Mouse (Mus musculus) forelimb bud, embryonic 11.5 days (tissue): Measurements from ENCODE around the gene Eif2s2.
"Not testable (repeated sequence)": the region's sequence is repeated elsewhere in the genome, so short reads cannot be mapped to it uniquely, and the experiment has no call there.

ENCODE experiments used
- DNase-seq: peaks from one replicate; pipeline ENCODE4 v3.0.0-alpha.2; 2012; ENCODE audit warnings: low read depth, low spot score

The Eif2s2 gene

DNA sequence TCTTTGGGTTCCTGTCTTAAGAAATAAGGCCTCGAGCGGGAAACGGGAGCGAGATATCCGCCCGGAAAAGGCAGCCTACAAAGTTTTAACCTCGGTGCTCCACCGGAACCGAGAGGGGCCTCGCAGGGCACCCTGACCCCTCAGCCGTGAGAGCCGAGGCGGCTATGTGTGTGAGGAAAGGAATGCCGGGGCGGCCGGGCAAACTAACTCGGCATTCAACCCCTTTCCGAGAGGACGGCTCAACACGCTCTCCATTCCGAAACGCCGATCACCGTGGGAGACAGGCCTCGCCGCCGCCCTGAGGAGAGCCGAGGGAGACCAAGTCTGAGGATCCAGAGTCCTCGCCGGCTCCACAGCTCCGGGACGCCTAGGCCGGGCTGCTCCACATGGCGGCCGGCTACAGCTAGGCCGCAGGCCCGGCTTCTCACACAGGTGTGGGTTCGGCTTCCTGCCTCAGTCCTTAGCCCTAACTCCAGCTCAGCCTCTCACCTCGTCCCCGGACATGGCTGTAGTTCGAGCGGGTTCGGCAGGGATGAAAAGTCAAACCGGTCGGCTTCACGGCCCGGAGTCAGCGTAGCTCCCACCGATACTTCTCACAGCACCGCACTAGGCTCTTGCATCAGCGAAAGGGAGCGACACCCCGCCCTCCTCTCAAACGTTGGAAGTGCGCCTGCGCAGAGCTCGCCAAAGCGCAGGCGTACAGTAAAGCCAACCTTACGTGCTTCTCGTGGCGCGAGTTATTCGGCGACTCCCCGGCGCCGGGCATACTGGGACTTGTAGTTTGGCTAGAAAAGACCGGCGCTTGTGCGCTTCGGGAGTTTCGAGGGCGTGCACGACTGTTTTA lies at the start of gene Eif2s2:
Gene Eif2s2 (minus strand): TSS at position 735 of the 844 bp plus-strand sequence.
- DNase-seq, result peak; percentile 99

DNA sequence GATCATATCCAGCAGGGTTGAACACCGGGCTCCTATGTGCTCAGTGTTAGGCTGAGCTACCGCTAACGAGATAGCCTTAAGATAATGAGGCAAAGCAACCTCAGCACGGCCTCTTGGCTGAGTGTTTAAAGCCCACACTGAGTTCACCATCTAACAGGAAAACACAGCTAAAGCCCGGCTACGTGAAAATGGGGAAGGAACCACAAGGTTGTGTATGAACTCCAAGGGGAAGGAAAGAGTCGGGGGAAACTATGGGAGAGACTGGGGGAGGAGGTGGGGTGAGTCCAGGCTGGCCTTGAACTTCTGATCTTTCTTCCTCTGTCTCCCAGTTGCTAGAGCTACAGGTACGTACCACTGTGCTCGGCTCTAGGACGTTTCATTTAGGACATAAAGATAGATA lies 49.2 kb upstream of the Eif2s2 start:
- DNase-seq, result no peak

DNA sequence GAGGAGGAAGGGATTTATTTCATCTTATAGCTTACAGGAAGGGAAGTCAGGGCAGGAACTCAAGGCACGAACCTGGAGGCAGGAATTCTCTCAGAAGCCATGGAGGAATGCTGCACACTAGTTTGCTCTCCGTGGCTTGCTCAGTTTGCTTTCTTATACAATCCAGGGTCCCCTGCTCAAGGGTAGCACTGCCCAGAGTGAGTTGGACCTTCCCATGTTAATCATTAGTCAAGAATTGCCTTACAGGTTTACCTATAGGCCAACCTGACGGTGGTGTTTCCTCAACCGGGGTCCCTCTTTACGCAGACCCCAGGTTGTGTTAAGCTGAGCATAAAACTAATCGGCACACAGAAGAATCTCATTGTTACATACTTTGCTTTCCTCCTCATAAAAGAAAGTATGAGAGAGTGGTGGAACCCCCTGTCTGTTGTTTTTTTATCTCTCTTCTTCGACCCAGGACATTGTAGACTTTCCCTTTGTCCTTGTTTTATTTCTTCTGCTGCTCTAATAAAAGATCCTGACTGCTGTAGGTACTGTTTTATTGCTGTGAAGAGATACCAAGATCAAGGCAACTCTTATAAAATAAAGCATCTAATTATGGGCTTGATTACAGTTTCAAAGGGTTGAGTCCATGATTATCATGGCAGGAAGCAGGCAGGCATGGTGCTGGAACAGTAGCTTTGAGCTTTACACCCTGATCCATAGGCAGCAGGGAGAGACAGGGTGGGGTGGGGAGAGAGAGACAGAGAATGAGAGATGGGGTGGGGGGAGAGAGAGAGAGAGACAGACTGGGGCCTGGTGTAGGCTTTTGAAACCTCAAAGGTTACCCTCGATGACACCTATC lies 45.0 kb upstream of the Eif2s2 start:
- no peak for DNase-seq

DNA sequence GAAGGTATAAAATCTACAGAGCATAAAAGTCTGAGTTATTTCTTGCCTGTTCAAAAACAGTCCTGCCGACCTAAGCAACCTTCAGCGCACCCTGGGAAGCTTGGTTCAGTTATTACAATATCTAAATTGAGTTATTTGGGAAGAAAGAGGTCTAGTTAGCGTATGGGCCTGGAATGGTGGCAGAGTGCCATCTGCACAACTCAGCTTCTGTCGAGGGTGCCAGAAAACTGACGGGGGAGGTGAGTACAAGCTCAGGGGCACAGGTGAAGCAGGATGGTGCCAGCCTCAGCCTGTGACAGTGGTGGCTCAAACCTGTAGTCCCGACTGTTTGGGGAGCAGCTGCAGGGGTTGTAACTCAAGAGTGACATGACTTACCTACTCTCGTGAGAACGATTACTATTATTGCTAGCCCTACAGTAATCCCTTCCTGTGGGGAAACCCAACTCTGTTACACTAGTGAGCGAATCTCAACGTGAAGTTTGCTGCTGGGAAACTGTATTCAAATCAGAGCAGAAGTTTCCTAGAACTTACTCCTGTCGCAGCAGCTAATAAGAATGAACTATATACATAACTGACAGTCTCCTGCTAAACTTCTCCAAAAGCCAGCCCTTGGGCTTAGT lies 43.9 kb upstream of the Eif2s2 start:
- no peak for DNase-seq

DNA sequence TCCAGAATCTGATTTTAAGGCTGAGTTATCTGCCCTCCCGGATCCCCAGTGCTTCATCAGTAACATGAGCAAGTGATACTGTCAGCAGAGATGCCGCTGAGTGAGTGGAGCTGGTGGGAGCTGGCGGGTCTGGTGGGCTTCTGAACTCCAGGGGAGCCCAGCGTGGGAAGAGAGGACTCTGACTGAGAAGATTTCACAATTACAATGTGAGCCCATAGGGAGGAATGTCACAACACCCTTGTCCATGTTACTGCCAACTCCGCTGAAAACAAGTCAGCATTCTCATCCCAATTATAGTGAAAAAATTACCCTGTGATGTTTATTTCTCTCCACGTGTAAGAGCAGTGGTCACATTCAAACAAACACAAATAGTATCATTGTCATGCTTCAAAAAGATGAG lies 43.4 kb upstream of the Eif2s2 start:
- DNase-seq, result no peak

DNA sequence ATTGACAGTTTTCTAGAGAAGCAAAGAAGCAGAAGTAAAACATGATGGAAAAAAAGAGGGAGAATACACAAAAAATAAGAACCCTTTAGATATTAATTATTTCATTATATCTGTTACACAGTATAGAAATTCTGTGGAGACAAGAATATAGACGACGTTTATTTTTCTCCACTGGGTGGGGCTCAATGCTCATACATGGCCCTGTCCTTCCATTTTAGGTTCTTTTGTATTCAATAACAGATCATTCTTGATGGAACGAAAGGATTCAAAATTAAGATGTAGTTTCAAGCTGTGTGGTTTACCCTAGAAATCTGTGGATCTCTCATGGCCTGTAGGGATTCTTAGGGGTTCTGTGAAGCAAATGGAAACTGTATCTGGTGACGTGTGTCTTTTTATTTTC lies 41.1 kb upstream of the Eif2s2 start:
- no peak for DNase-seq

DNA sequence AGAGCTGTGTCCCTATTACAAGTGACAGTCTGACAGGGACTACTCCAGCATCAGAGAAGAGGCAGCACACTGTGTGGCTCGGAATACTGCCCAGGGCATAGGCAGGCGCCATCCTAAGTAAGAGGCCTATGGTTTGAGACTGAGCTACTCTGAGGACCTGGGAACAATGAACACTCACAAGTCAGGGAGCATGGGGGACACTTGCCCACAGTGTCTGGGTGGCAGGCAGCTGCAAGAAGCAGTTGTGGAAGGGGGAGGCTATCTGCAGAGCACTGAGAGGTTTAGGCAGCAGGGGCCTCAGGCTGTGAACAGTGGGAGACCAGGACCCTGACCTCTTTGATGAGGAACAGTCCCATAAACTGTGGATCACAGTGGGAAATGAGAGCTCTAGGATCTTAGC lies 35.6 kb upstream of the Eif2s2 start:
- DNase-seq, result peak; percentile 57

DNA sequence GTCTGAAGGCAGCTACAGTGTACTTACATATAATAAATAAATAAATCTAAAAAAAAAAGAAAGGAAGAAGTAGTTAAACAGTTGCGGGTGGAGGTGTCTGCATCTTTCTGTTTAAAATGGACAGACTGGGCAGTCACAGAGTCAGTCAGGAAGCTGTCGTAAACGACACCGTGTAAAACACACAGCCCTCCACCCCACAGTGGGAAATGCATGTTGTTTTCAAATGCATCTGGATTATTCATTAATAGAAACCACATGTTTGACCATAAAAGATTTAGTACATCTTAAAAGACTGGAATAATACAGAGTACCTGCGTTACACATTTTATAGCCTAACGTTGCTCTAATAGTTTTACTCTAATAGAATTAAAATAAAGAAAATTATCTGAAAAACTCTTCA lies 34.1 kb upstream of the Eif2s2 start:
- peak; percentile 74 for DNase-seq

DNA sequence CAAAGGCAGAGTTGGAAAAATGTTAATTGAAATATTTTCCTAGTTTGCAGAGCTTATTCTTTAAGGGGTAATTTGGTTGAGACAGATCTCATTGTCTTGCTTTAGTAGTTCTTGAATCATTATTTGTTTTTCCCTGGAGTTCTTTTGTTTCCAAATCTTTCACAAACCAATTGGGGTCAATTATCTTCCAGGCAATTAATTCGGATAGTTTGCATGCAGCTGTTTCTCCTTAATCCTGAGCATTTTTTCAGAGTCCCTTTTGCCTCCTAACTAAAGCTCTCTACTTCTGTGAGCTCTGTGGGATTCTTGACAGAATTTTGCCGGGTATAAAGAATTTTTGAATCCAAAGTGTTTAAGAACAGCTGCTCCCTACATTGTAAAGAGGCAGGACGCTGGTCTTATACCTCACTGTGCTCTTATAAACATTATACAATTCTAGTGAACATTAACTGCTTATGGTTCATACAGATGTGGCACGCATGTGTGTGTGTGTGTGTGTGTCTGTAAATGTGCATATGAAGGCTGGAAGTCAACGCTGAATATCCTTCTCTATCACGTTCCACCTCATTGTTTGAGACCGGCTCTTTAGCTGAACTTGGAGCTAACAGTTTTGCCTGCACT lies 32.8 kb upstream of the Eif2s2 start:
- no peak for DNase-seq

DNA sequence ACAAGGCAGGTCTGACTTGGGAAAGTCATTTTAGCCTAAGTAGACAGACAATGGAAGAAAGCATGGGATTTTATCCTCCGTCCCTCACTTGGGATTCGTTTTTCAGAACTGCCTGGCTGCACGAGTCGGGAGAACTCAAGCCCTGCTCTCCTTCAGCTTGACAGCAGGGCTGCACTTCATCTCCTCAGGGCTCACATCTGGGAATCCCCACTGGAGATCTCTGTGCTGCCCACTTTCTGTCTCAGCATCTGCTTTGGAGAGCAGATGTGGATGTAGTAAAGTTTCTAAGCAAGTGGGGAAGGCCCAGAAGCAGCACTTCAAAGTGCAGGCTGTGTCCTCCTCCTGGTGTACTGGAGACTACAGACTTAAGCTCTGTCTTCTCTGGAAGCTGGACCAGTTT lies 29.4 kb upstream of the Eif2s2 start:
- DNase-seq, result not testable (repeated sequence)

DNA sequence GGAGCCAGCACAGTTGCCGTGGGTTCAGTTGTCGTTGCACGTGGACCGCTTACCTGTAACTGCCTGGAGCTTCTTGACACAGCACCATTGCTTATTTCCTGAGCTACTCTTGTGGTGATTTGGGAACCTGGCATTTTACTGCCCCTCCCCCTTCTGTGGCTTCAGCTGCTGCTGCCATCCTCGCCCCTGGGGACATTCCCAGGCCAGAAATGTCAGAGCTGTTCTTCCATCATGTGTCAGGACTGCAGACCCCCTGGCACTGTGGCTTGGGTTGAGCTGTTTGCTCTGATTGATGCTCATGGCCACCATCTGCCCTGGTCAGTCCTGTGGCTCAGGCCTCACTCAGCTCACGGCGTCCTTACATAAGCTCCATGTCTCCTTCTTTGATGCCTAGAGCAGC lies 28.2 kb upstream of the Eif2s2 start:
- no peak for DNase-seq

DNA sequence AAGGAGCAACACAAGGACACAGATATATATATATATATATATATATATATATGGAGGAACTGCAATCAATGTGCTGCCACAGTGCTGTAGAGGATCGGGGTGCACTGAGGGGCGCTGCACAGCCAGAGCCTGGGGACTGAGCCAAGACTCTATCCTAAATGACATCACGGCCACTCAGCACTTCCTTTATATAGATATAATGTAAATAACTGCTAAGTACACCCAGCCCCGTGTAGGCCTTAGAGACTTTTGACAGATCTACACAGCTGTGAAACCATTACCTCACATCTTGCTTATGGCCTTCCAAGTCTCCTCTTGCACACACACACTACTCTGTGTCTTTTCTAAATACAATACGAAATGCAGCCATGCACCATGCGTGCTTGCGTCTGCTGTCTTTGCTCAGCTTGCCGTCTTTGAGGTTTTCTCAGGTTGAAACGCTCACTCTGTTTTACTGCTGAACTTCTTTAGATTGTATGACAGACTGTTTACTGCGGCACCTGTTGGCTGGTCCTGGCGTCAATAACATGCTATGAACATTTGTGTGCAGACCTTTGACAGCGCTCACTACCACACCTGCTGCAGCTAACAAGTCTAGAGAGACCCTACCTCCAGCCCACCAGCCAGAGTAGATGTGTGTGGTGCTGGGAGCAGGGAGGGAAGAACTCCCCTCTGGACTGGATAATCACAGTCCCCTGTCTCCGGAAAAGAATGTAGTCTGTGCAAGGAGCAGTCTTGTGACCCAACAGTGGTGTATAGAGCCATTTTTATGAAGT lies 25.3 kb upstream of the Eif2s2 start:
- DNase-seq, result no peak

DNA sequence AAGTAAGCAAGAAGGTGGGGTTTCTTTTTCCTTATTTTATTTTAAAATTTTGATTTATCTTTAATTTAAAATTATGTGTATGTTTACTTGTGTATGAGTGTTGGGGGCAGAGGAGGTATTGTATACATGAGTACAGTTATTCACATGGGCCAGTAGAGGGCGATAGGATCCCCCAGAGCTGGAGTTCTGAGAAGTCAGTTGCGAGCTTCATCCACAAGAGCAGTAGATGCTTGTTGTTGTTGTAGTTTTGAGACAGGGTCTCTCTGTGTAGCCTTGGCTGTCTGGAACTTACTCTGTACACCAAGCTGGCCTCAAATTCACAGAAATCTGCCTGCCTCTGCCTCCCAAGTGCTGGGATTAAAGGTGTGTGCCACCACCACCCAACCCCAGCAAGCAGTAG lies 23.8 kb upstream of the Eif2s2 start:
- DNase-seq, result peak; percentile 56

DNA sequence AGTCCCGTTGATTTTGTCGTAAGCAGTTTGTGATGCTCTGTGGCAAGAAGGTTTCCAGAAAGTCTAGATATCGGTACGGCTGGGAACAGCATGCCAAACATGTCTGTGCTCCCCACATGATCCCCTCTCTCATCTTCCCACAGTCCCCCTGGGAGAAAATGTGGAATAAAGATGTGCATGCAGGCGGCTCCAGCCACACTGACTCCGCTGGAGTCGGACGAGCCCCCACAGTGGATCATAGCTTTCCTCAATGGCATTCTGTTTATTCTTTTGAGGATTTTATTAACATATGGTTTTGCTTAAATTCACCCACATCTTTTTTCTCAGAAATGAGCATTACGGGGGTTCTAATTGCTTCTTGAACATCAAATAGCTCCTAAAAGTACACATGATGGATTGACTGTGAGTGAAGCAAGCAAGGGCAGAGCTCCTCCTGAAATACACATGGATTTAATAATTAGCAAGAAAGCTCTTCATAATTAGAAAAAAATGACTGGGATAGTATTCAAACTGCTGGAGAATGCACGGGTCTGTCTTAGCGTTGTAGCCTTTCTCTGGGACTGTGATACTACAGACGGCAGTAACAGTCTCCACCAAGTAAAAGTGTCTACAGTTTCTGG lies 23.3 kb upstream of the Eif2s2 start:
- DNase-seq, result peak; percentile 85

DNA sequence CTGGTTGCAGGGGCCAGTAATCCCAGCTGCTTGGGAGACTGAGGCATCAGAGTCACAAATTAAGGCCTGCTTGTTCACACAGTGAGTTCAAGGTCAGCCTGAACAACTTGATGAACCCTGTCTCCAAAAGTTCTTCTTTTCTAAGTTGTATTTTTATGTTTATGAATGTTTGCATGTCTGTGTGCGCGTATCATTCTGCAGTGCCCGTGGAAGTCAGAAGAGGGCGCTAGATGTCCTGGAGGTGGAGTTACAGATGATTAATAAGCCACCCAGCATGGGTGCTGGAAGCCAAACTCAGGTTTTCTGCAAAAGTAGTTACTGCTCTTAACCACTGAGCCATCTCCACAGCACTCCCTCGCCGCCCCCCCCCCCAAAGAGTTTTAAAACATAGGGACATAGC lies 17.1 kb upstream of the Eif2s2 start:
- no peak for DNase-seq

DNA sequence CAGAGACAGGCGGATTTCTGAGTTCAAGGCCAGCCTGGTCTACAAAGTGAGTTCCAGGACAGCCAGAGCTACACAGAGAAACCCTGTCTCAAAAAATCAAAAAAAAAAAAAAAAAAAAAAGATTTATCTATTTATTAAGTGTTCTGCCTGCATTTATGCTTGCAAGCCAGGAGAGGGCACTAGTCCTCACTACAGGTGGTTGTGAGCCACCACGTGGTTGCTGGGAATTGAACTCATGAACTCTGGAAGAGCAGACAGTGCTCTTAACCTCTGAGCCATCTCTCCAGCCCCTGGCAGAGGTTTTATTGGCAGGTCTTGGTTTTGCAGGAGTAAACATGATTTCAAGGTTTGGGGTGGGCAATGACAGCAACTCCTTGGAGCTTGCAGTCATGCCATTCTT lies 15.5 kb upstream of the Eif2s2 start:
- DNase-seq, result not testable (repeated sequence)

DNA sequence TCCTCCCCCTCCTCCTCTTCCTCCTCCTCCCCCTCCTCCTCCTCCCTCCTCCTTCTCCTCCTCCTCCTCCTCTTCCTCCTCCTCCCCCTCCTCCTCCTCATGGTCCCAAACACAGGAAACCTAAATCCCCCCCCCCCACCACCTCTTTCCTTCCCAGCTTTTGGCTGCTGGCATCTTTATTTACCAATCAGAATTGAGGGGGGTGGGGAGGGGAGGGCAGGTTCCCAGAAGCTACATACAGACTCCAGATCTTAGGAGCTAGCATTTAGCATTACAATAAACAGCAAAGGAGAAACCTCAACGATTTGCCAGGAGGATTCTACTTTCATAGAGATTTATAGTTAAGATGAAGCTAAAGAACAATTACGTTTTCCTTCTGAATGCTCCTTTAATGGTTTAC lies 13.1 kb upstream of the Eif2s2 start:
- DNase-seq, result no peak

DNA sequence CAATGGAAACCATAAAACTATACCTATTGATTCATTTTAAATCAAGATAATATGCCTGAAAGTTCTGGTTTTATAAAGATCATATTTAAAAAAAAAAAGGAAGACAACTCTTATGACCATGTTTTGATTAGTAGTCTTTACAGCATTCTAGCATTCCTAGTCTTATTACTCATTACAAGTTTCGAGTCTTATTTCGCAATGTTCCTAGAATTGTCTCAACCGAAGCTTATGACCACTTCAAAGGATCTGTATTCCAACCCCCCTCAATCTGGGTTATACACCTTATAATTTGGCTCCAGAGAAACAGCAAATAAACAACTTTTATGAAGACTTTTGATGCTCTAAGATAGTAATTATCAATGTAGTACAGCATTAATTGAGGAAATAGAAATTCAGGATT lies 9.4 kb upstream of the Eif2s2 start:
- no peak for DNase-seq

DNA sequence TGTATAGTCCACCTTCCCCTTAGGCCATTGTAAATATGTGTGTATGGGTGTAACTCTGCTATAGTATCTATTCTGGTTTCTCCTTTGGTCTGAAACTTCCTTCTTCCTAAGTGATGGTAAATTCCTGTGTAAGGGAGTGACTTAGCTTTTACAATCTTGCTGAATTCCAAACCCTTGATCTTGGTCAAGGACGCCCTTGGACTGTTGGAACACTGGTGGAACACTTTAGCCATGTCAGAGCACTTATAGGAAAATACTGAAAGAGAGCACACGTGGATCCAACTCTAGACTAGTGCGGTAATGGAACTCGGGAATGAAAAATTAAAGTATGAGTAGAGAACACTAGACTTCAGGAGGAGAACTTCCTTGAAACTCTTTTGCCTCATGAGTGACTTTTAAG lies 6.7 kb upstream of the Eif2s2 start:
- DNase-seq, result not testable (repeated sequence)

DNA sequence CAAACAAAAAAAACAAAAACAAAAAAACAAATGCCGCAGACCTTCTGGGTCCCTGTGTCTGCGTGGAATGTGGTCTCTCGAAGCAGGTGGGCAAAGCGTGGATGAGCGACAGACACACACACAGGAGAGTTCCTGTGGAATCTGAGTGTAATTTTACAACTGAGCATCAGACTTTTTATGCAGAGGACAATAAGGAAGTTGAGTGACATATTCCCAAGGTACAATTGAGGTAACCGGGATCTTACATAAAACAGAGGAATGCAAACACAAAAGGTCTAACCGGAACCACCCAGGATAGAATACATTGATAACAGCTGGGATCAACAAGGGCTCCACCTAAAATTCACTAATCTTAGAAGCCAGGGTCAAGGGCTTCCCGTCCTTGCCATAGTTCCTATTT lies 6.3 kb upstream of the Eif2s2 start:
- not testable (repeated sequence) for DNase-seq

DNA sequence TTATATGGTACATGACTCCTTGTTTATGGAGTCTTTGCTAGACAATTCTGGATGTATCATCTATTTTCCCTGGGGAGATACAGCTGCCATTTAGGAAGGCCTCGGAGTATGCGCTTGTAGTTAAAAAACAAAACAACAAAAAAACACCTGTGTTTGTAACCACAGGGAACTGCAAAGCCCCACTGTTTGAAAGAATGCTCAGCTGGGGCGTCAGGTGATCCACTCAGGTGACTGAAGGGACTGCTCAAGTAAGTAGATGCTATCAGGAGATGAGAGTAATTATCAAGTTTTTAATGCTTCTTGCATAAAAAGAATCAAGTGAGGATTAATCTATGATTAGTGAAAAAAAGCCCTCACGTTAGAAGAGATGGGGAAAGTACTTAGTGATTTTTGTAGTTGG lies 813 bp upstream of the Eif2s2 start:
- no peak for DNase-seq
